Mouse (Mus musculus) naive thymus-derived CD4-positive, alpha-beta T cell, adult 2 months (primary cell): ENCODE data around the gene Fuom.

ENCODE experiments used
- DNase-seq: peaks from one replicate; pipeline ENCODE4 v3.0.0-alpha.2; 2011; ENCODE audit warnings: low read depth

The Fuom gene

GRCm38 (mm10) chr7:140057413-140058407, 44.5 kb downstream of the Fuom start:
- DNase-seq, result no peak

GRCm38 (mm10) chr7:140054124-140054523, 48.1 kb downstream of the Fuom start:
- no peak for DNase-seq

- DNase-seq, result peak; percentile 39
These were observed 53.0 kb downstream of the Fuom start for GRCm38 (mm10) chr7:140049115-140049689.

GRCm38 (mm10) chr7:140048361-140049114, 53.7 kb downstream of the Fuom start, which contains the start of gene Msx3:
Msx3 (minus strand) TSS chr7:140049089.
- DNase-seq, result no peak

- no peak for DNase-seq
These were observed 54.4 kb downstream of the Fuom start for GRCm38 (mm10) chr7:140047811-140048311.
